Mouse (Mus musculus) small intestine, adult 2 months (tissue): ENCODE data around the gene Prc1.

Experiments used
- CTCF ChIP-seq: fragments of 200-500 bp; IDR thresholded peaks from 2 replicates; pipeline ENCODE4 v1.5.1; 2012; ENCODE audit warnings: low read depth, mild to moderate bottlenecking, control low read depth, inconsistent platforms, low read length, moderate library complexity, mixed read lengths; ENCODE audit not compliant: insufficient replicate concordance, insufficient read length; ENCODE audit errors: extremely low read depth
- POLR2A ChIP-seq: fragments of 200-500 bp; IDR thresholded peaks from 2 replicates; pipeline ENCODE4 v1.6.1; 2012; ENCODE audit warnings: low read depth, mild to moderate bottlenecking, control low read depth, inconsistent platforms, low read length, moderate library complexity

GRCm38 (mm10) chr7:80319846-80320496 is 25.7 kb downstream of the Prc1 start:
- TF ChIP-seq CTCF (no peak), POLR2A (no peak)
